Mouse (Mus musculus) thymus, adult 2 months (tissue): ENCODE measurements around the gene Gm4737. TPM values are rescaled to one million over a fixed set of nuclear protein-coding genes. Genes with fewer than 3 reads are reported as not detected.

Experiments used
- DNase-seq: peaks from one replicate; pipeline ENCODE4 v3.0.0; 2021
- H3K27ac ChIP-seq: fragments of 200-500 bp; 2 replicates; pipeline ENCODE4 v1.5.1; 2012; ENCODE audit warnings: low read length, control low read depth; ENCODE audit not compliant: control insufficient read depth, insufficient read depth
- H3K27me3 ChIP-seq: fragments of 200-500 bp; 2 replicates; pipeline ENCODE4 v1.6.1; 2012; ENCODE audit warnings: mild to moderate bottlenecking, low read length, moderate library complexity, mixed read lengths; ENCODE audit not compliant: control insufficient read depth, insufficient read depth
- H3K36me3 ChIP-seq: fragments of 200-500 bp; 2 replicates; pipeline ENCODE4 v1.6.1; 2012; ENCODE audit warnings: mild to moderate bottlenecking, low read length, moderate library complexity; ENCODE audit not compliant: control insufficient read depth, insufficient read depth
- H3K4me1 ChIP-seq: fragments of 200-500 bp; replicated peaks from 2 replicates; pipeline ENCODE4 v1.6.1; 2012; ENCODE audit warnings: low read length; ENCODE audit not compliant: control insufficient read depth, insufficient read depth
- H3K4me3 ChIP-seq: fragments of 200-500 bp; 2 replicates; pipeline ENCODE4 v1.5.1; 2012; ENCODE audit warnings: mild to moderate bottlenecking, low read length, control low read depth, moderate library complexity; ENCODE audit not compliant: control insufficient read depth, insufficient read depth
- CTCF ChIP-seq: fragments of 200-500 bp; IDR thresholded peaks from 2 replicates; pipeline ENCODE4 v1.5.1; 2012; ENCODE audit warnings: mild to moderate bottlenecking, control low read depth, low read length, moderate library complexity, borderline replicate concordance; ENCODE audit not compliant: control insufficient read depth, poor library complexity, insufficient read depth; ENCODE audit errors: extremely low read depth
- POLR2A ChIP-seq: fragments of 200-500 bp; IDR thresholded peaks from 2 replicates; pipeline ENCODE4 v1.6.1; 2012; ENCODE audit warnings: mild to moderate bottlenecking, low read length, control low read depth, moderate library complexity; ENCODE audit not compliant: control insufficient read depth, poor library complexity, insufficient read depth; ENCODE audit errors: extremely low read depth
- WGBS: fragments of 180-500 bp; shearing (Covaris S2); methylation state at CpG from one replicate; pipeline ENCODE4 v1.1.7; 2018; 5-methylcytosine and 5-hydroxymethylcytosine counted together
- polyA plus RNA-seq: library from polyadenylated mRNA; depleted of rRNA; stranded (reverse); fragments of >200 nt; gene quantifications from 2 replicates; pipeline ENCODE4 v1.2.3, GENCODE M21; 2012

Gene Gm4737
- polyA plus RNA-seq, 1 experiment, result 24.6 TPM

DNA sequence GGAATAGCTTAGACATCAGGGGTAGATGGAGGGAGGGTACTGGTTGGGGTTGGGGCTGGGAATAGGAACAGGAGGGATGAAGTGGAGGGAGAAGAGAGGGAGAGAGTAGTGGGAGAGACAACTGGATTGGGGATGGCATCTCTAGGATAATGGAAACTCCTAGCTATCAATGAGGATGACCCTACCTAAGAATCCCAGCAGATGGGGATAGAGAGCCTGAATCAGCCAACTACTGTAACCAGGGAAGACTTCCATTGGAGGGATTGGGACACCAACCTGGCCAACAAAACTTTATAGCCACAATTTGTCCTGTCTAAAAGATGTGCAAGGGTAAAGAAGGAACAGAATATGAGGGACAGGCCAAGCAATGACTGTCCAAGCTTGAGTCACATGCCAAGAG, 3.7 kb downstream of the Gm4737 start:
- Histone ChIP-seq H3K4me1 (no peaks in the 10 kb centered on the region), H3K27me3 (no peaks in the 10 kb centered on the region), H3K36me3 (no peaks in the 10 kb centered on the region), H3K27ac (no peak overlapping the region), H3K4me3 (no peak overlapping the region)
- no peak for DNase-seq
- no peak for TF ChIP-seq POLR2A
- no peak for TF ChIP-seq CTCF

DNA sequence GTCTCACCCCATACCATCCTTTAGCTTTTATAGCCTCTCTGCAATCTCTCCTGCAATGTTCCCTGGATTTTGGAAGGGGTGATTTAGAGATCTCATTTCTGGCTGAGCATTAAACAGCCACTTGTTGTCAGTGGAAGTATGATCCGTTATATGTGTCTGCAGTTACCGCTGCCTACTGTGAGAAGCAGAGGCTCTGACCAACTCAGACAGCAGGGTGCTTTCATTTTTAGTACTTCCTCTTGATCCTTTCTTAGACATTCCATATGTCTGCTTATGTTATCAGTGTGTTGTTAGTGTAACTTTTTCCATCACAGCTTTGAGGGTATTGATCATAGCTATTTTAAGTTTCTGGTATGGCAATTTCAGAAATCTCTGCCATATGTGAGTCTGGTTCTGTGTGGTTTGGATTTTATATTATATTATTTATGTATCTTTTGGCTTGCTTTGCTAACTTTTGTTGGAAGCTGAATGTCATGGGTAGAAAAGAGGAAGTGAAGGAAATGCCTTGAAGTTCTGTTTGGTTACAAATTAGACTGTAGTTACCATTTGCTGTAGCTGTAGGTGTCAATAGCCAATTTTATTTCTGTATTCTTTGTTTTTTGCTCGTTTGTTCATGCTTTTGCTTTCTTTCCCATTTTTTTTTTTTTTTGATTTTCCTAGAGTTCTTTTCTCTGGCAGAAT, 6.1 kb downstream of the Gm4737 start:
- DNase-seq, result no peak
- H3K4me1 ChIP-seq, result no peaks in the 10 kb centered on the region
- TF ChIP-seq CTCF (no peak), POLR2A (no peak)
- no peak overlapping the region for H3K27ac ChIP-seq
- no peak overlapping the region for H3K4me3 ChIP-seq
- no peaks in the 10 kb centered on the region for H3K27me3 ChIP-seq
- 21% methylated on average over 3 of the region's 3 CpGs for WGBS
- H3K36me3 ChIP-seq, result no peaks in the 10 kb centered on the region

DNA sequence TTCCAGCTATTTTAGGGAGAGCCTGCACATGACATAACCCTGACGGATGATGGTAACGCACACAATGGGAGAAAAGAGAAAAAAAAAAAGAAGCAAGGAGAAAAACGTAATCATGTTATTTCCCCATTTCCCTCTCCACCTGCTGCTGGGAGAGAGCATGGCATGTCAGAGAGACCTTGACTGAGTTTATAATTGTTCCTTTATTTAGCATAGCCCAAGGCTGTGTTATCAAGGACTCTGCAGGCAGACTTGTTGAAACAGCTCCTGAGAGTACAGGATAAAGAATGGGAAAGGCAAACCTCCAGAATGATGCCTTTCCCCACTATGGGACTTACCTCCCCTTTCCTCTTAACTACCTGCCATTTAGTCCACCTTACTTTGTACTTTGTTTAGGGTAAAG, 7.9 kb downstream of the Gm4737 start:
- Histone ChIP-seq H3K4me1 (no peaks in the 10 kb centered on the region), H3K27ac (no peak overlapping the region), H3K27me3 (no peaks in the 10 kb centered on the region), H3K36me3 (no peaks in the 10 kb centered on the region), H3K4me3 (no peak overlapping the region)
- 88% methylated on average over 3 of the region's 3 CpGs for WGBS
- no peak for DNase-seq
- TF ChIP-seq CTCF (no peak), POLR2A (no peak)

GRCm38 (mm10) chr16:46122238-46122637, 32.6 kb downstream of the Gm4737 start:
- no peaks in the 10 kb centered on the region for H3K27me3 ChIP-seq
- DNase-seq, result no peak
- TF ChIP-seq POLR2A (no peak), CTCF (no peak)
- no peaks in the 10 kb centered on the region; the same call in 1 of the 2 replicates for H3K36me3 ChIP-seq
- no peak overlapping the region for H3K27ac ChIP-seq
- peaks cover 2% of the 10 kb centered on the region; the same call in 1 of the 2 replicates for H3K4me1 ChIP-seq
- H3K4me3 ChIP-seq, result no peak overlapping the region

- DNase-seq, result peak; percentile 69
- no peak overlapping the region for H3K27ac ChIP-seq
- no peaks in the 10 kb centered on the region; the same call in 1 of the 2 replicates for H3K36me3 ChIP-seq
- peak; percentile 90 for TF ChIP-seq CTCF
- TF ChIP-seq POLR2A, result no peak
- H3K27me3 ChIP-seq, result no peaks in the 10 kb centered on the region
- H3K4me3 ChIP-seq, result no peak overlapping the region
- peaks cover 6% of the 10 kb centered on the region; the same call in 1 of the 2 replicates for H3K4me1 ChIP-seq
- 40% methylated on average over 2 of the region's 2 CpGs for WGBS
Observed at GRCm38 (mm10) chr16:46121420-46121819, 33.5 kb downstream of the Gm4737 start.

DNA sequence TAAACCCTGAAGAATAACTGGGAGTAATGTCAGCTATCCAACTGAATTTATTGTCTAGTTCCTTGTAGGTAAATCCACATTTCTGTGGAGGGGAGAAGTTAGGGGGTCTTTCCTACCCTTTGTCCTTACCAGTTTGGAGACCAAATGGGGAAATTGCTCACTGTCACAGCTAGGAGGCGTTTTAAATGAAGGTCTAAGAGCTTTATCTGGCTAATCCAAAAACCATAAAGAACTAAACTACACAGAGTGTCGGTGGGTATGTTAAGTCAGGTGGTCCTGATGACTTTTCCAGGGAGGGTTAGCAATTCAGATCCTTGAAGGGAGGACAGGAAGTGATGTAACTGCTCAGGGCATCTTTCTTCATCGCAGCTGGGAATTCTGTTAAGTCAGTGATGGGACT, 34.3 kb downstream of the Gm4737 start:
- Histone ChIP-seq H3K4me1 (peaks cover 8% of the 10 kb centered on the region), H3K4me3 (no peak overlapping the region)
- TF ChIP-seq POLR2A (no peak), CTCF (no peak)

DNA sequence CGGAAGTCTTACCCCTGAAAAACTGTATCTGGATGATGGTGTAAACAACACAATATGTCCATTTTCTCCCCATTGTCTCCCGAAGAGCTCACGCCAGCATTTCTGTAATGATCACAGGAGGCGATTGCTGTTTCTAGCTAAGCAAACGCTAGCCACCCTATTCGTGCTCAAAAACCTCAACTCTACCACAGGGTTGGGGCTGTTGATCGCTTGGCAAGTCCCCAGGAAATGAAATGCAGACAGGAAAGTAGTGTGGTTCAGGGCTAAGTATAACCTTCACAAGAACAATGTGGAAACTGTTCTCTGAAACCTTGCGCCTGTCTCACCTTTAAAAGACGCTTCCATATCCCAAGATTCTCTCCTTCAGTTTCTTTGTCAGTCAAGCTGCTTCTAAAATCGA, 34.9 kb downstream of the Gm4737 start, which contains the start of gene Cd96:
Gene Cd96, minus strand, starts transcription at position 232 of the 400 bp plus-strand sequence.
- no peaks in the 10 kb centered on the region for H3K27me3 ChIP-seq
- WGBS, result 2% methylated on average over 10 of the region's 10 CpGs
- DNase-seq, result peak; percentile 67
- peaks cover 8% of the 10 kb centered on the region for H3K4me1 ChIP-seq
- H3K4me3 ChIP-seq, result peak within 1 kb of the TSS; percentile 46
- H3K27ac ChIP-seq, result peak within 1 kb of the TSS; percentile 79
- TF ChIP-seq CTCF (no peak), POLR2A (no peak)
- H3K36me3 ChIP-seq, result peaks cover 6% of the 10 kb centered on the region

More for the DNA sequence above, 34.3 kb downstream of the Gm4737 start:
- no peak for DNase-seq
- Histone ChIP-seq H3K27ac (peak overlapping the region; percentile 12; the same call in 1 of the 2 replicates), H3K36me3 (peaks cover 6% of the 10 kb centered on the region), H3K27me3 (no peaks in the 10 kb centered on the region)
- 26% methylated on average over 3 of the region's 3 CpGs for WGBS
